Comparison of ENCODE assay signal across 7 mouse cellular contexts in genomic region chr7:116444326-116444809, GRCm38 (mm10). TPM values are rescaled to one million over a fixed set of nuclear protein-coding genes. Genes with fewer than 3 reads are reported as not detected.
DNase-seq lines count a peak whose midpoint lies in the region; ATAC-seq and TF ChIP-seq lines count a peak whose summit lies in the region.

No protein-coding gene starts in this region.

- in situ Hi-C loops in ES-E14 (cut with MboI; ENCODE audit: low sequenced_read_pairs in 2 of 2, unreplicated experiment in 2 of 2): no loop called here

- H3K4me1 ChIP-seq in ES-E14 (ENCODE audit: control insufficient read depth in 2 of 2, insufficient read depth in 2 of 2, low read length in 2 of 2, poor library complexity in 1 of 2): 0 out of 4 replicates have a peak, but pooled peaks cover 0 to 1% of the 10 kb centered on the region in 2 experiments
- H3K4me1 ChIP-seq in forebrain, postnatal 0 days (ENCODE audit: insufficient read depth): peaks cover 10% of the 10 kb centered on the region; the same call in 1 of the 2 replicates
- 0 out of 2 replicates have a peak, but pooled peaks cover 6% of the 10 kb centered on the region for H3K4me1 ChIP-seq in intestine, postnatal 0 days (replicated peaks; ENCODE audit: control insufficient read depth, insufficient read depth, low read length)
- H3K4me1 ChIP-seq in lung, adult 2 months (ENCODE audit: control insufficient read depth, insufficient read depth, low read length): peaks cover 8% of the 10 kb centered on the region

- no peaks in the 10 kb centered on the region for H3K36me3 ChIP-seq in ES-E14 (ENCODE audit: control insufficient read depth, insufficient read depth, low read length, poor library complexity, severe bottlenecking)
- H3K36me3 ChIP-seq in forebrain, postnatal 0 days (ENCODE audit: insufficient read depth): no peaks in the 10 kb centered on the region
- H3K36me3 ChIP-seq in intestine, postnatal 0 days (ENCODE audit: control insufficient read depth, insufficient read depth): no peaks in the 10 kb centered on the region

- no peaks in the 10 kb centered on the region for H3K27me3 ChIP-seq in forebrain, postnatal 0 days (ENCODE audit: insufficient read depth, low read length)
- no peaks in the 10 kb centered on the region for H3K27me3 ChIP-seq in intestine, postnatal 0 days (replicated peaks; ENCODE audit: control insufficient read depth, insufficient read depth, low read length)

- no peak overlapping the region for H3K27ac ChIP-seq in ES-E14 (ENCODE audit: insufficient read depth, low read depth, low read length, poor library complexity, severe bottlenecking)
- H3K27ac ChIP-seq in forebrain, postnatal 0 days (ENCODE audit: low read depth, low read length): peak overlapping the region; percentile 86; the same call in 1 of the 2 replicates
- H3K27ac ChIP-seq in intestine, postnatal 0 days (ENCODE audit: low read depth, low read length): peak overlapping the region; percentile 95

- WGBS in forebrain, postnatal 0 days: 16% methylated on average over 2 of the region's 2 CpGs
- WGBS in intestine, postnatal 0 days: 0% methylated on average over 2 of the region's 2 CpGs
- WGBS in lung, adult 2 months: 8% methylated on average over 2 of the region's 2 CpGs

- no peak for ATAC-seq in forebrain, postnatal 0 days
- ATAC-seq in intestine, postnatal 0 days: peak; percentile 27

- DNase-seq in ES-E14 (ENCODE audit: low read depth, low spot score): peak; percentile 40
- peak; percentile 4 for DNase-seq in adipocyte (ENCODE audit: low spot score)
- DNase-seq in forebrain, postnatal 0 days: no peak
- peak; percentile 45 for DNase-seq in lung, adult 2 months
- peak; percentile 50 for DNase-seq in skeletal muscle tissue, adult 2 months (ENCODE audit: low read depth, low spot score)
- no peak for DNase-seq in layer of hippocampus, adult 9-11 months

- peak; percentile 74; the same call in 1 of the 2 replicates for TF ChIP-seq POLR2A in lung, adult 2 months (IDR thresholded peaks at IDR 0.05; ENCODE audit: borderline replicate concordance, extremely low read depth, low read depth, low read length)

- no peak for TF ChIP-seq CTCF in forebrain, postnatal 0 days (IDR thresholded peaks at IDR 0.05; ENCODE audit: low read depth)
- TF ChIP-seq CTCF in intestine, postnatal 0 days (IDR thresholded peaks at IDR 0.05; ENCODE audit: low read depth): no peak
- no peak for TF ChIP-seq CTCF in lung, adult 2 months (IDR thresholded peaks at IDR 0.05; ENCODE audit: insufficient read depth, low read length)

- no peaks in the 10 kb centered on the region for H3K9me3 ChIP-seq in ES-E14 (ENCODE audit: control insufficient read depth, insufficient read depth, low read depth, low read length)
- H3K9me3 ChIP-seq in forebrain, postnatal 0 days (ENCODE audit: low read length): no peaks in the 10 kb centered on the region
- H3K9me3 ChIP-seq in intestine, postnatal 0 days (ENCODE audit: control insufficient read depth): no peaks in the 10 kb centered on the region

- H3K4me3 ChIP-seq in ES-E14 (ENCODE audit: insufficient read depth in 1 of 2, low read depth in 1 of 2, low read length in 2 of 2, poor library complexity in 1 of 2, severe bottlenecking in 1 of 2): peak overlapping the region; percentile 66 to 72; a peak in 3 of 4 replicates
- peak overlapping the region; percentile 70 for H3K4me3 ChIP-seq in forebrain, postnatal 0 days (ENCODE audit: low read depth, low read length)
- peak overlapping the region; percentile 83 for H3K4me3 ChIP-seq in intestine, postnatal 0 days (ENCODE audit: low read depth, low read length)
- H3K4me3 ChIP-seq in lung, adult 2 months (replicated peaks; ENCODE audit: extremely low read depth, low read depth, low read length): peak overlapping the region; percentile 68

- H3K4me2 ChIP-seq in forebrain, postnatal 0 days (ENCODE audit: low read depth): peak overlapping the region; percentile 72
- peak overlapping the region; percentile 86 for H3K4me2 ChIP-seq in intestine, postnatal 0 days (replicated peaks; ENCODE audit: low read depth)

- peak overlapping the region; percentile 73; the same call in 1 of the 2 replicates for H3K9ac ChIP-seq in ES-E14 (ENCODE audit: insufficient read depth, low read depth, low read length, poor library complexity, severe bottlenecking)
- H3K9ac ChIP-seq in forebrain, postnatal 0 days: peak overlapping the region; percentile 73
- H3K9ac ChIP-seq in intestine, postnatal 0 days (ENCODE audit: low read depth, low read length): peak overlapping the region; percentile 92

TF ChIP-seq in ES-E14, 5 proteins besides CTCF, POLR2A, EP300 and RAD21:
- TF ChIP-seq HCFC1 (IDR thresholded peaks at IDR 0.05; ENCODE audit: borderline replicate concordance, insufficient read depth, low read length) (no peak), CHD2 (IDR thresholded peaks at IDR 0.05; ENCODE audit: low read depth, low read length) (no peak), MAFK (IDR thresholded peaks at IDR 0.05; ENCODE audit: insufficient read depth, low read depth, low read length) (no peak), ZNF384 (IDR thresholded peaks at IDR 0.05; ENCODE audit: low read depth, low read length) (no peak), ZC3H11A (IDR thresholded peaks at IDR 0.05; ENCODE audit: borderline replicate concordance, low read depth, low read length) (no peak)

RNA-seq across cellular contexts. Expression of gene Pik3c2a, which starts 1.1 kb away (rescaled TPM):
- total RNA-seq in ES-E14 (2012; rRNA removed): 22.9 and 36.4 TPM in 2 replicates
- total RNA-seq in forebrain, postnatal 0 days (2014; rRNA removed): 29.9 and 31.5 TPM in 2 replicates
- 2.2 and 5.3 TPM in 2 replicates for polyA plus RNA-seq in forebrain, postnatal 0 days (2015; fragmentation: Nextera tagmentation; extraction: Ambion mirVana)
- 21.5 and 26.4 TPM in 2 replicates for polyA plus RNA-seq in intestine, postnatal 0 days (2015; fragmentation: Nextera tagmentation; extraction: Ambion mirVana)
- 3.4 and 5.5 TPM in 2 replicates for polyA plus RNA-seq in lung, adult 2 months (2012; rRNA removed)

RNA-seq across cellular contexts. Expression of gene Nucb2, which starts 59.8 kb away (rescaled TPM):
- 9.6 and 10.8 TPM in 2 replicates for total RNA-seq in ES-E14 (2012; rRNA removed)
- total RNA-seq in forebrain, postnatal 0 days (2014; rRNA removed): 32.6 and 36.6 TPM in 2 replicates
- 38.5 and 38.8 TPM in 2 replicates for polyA plus RNA-seq in forebrain, postnatal 0 days (2015; fragmentation: Nextera tagmentation; extraction: Ambion mirVana)
- 9.5 and 10.2 TPM in 2 replicates for polyA plus RNA-seq in intestine, postnatal 0 days (2015; fragmentation: Nextera tagmentation; extraction: Ambion mirVana)
- 6.7 and 9.5 TPM in 2 replicates for polyA plus RNA-seq in lung, adult 2 months (2012; rRNA removed)

Comparison
In these comparisons a context has a peak if more than half of its experiments do, and no peak if none do; other contexts are left out.
1. DNase-seq: peak in ES-E14 (single experiment), adipocyte (single experiment), lung, adult 2 months (single experiment) and skeletal muscle tissue, adult 2 months (single experiment); none in forebrain, postnatal 0 days (single experiment) and layer of hippocampus, adult 9-11 months (single experiment).
2. Peak in every context shown above with its lines, with median percentiles within 50 percentile points of each other: H3K4me3 ChIP-seq and H3K9ac ChIP-seq.